ENCODE assay signal across 12 mouse cellular contexts in genomic region chr1:132430818-132431217, GRCm38 (mm10). TPM values are rescaled to one million over a fixed set of nuclear protein-coding genes. Genes with fewer than 3 reads are reported as not detected.
DNase-seq lines count a peak whose midpoint lies in the region; ATAC-seq and TF ChIP-seq lines count a peak whose summit lies in the region.
"Had no signal": no experiment of that assay in that cellular context is flagged by ENCODE, and none has a peak within 500 bp of the region (broad histone marks: within the 10 kb centered on the region; RNA-seq: fewer than 3 reads in every experiment).

No protein-coding gene starts in this region.

- TF ChIP-seq CTCF in midbrain, postnatal 0 days (IDR thresholded peaks at IDR 0.05) = no peak

- H3K36me3 ChIP-seq in midbrain, postnatal 0 days (ENCODE audit: insufficient read depth, low read length) = peaks cover 5% of the 10 kb centered on the region; the same call in 1 of the 2 replicates

- no peaks in the 10 kb centered on the region for H3K9me3 ChIP-seq in midbrain, postnatal 0 days (ENCODE audit: low read length)
- H3K9me3 ChIP-seq: heart, embryonic 15.5 days; limb, embryonic 13.5 days; lung, embryonic 15.5 days had no signal

- 30% methylated on average over 3 of the region's 3 CpGs for WGBS in midbrain, postnatal 0 days

- no peaks in the 10 kb centered on the region for H3K27me3 ChIP-seq in midbrain, postnatal 0 days (ENCODE audit: insufficient read depth, low read length)
- H3K27me3 ChIP-seq: heart, embryonic 15.5 days; limb, embryonic 13.5 days; lung, embryonic 15.5 days had no signal

- H3K4me1 ChIP-seq in midbrain, postnatal 0 days (ENCODE audit: insufficient read depth, low read length) = peaks cover 5% of the 10 kb centered on the region; the same call in 1 of the 2 replicates

- no peak overlapping the region for H3K4me3 ChIP-seq in midbrain, postnatal 0 days (ENCODE audit: low read depth, low read length)
- H3K4me3 ChIP-seq: heart, embryonic 15.5 days; limb, embryonic 13.5 days; lung, embryonic 15.5 days had no signal

- H3K27ac ChIP-seq in midbrain, postnatal 0 days (ENCODE audit: low read depth, low read length) = no peak overlapping the region
- H3K27ac ChIP-seq: heart, embryonic 15.5 days; limb, embryonic 13.5 days; lung, embryonic 15.5 days had no signal

- no peak; the same call in 1 of the 2 replicates for ATAC-seq in midbrain, postnatal 0 days (ENCODE audit: low FRiP score)

- H3K4me2 ChIP-seq in midbrain, postnatal 0 days (ENCODE audit: low read depth, low read length, poor library complexity, severe bottlenecking) = no peak overlapping the region
- H3K4me2 ChIP-seq: heart, embryonic 15.5 days; limb, embryonic 13.5 days; lung, embryonic 15.5 days had no signal

- no peak overlapping the region for H3K9ac ChIP-seq in midbrain, postnatal 0 days (replicated peaks; ENCODE audit: low read length, poor library complexity, severe bottlenecking)
- H3K9ac ChIP-seq: heart, embryonic 15.5 days; limb, embryonic 13.5 days; lung, embryonic 15.5 days had no signal

- DNase-seq in cerebellum, postnatal 10 days = peak; percentile 84 to 85
- DNase-seq in cerebellum, adult 18-20 months = no peak
- peak; percentile 37 for DNase-seq in retina, postnatal 1 day
- no peak for DNase-seq in retina, embryonic 14.5 days (ENCODE audit: low spot score)
- peak; percentile 37 to 62 for DNase-seq in layer of hippocampus, adult 8-10 months (ENCODE audit: low spot score in 2 of 2)
- peak; percentile 78 for DNase-seq in midbrain, postnatal 0 days (ENCODE audit: low spot score)
- DNase-seq in left cerebral cortex, adult 11 months (ENCODE audit: low spot score) = no peak
- DNase-seq in urinary bladder, postnatal 10 days (ENCODE audit: low spot score) = no peak
- DNase-seq: thymus, adult 18-20 months had no signal

RNA-seq across cellular contexts. Expression of gene Dstyk, which starts 13.5 kb away (rescaled TPM):
- total RNA-seq in layer of hippocampus, adult 8-10 months (2022) = 10 to 100 TPM; 41.2 to 53.1 (median 47.5) TPM
- total RNA-seq in midbrain, postnatal 0 days (2014; rRNA removed) = 14.6 and 21.2 TPM in 2 replicates
- 5.4 and 5.6 TPM in 2 replicates for polyA plus RNA-seq in midbrain, postnatal 0 days (2015; fragmentation: Nextera tagmentation; extraction: Ambion mirVana)

RNA-seq across cellular contexts. Expression of gene Tmcc2, which starts 39.7 kb away (rescaled TPM):
- total RNA-seq in layer of hippocampus, adult 8-10 months (2022) = 100 to 1,000 TPM; 201 to 235 (median 218) TPM
- total RNA-seq in midbrain, postnatal 0 days (2014; rRNA removed) = 115 and 152 TPM in 2 replicates
- 35.4 and 36.3 TPM in 2 replicates for polyA plus RNA-seq in midbrain, postnatal 0 days (2015; fragmentation: Nextera tagmentation; extraction: Ambion mirVana)

RNA-seq across cellular contexts. Expression of gene Rbbp5, which starts 46.3 kb away (rescaled TPM):
- 10 to 100 TPM; 57.2 to 73.3 (median 65.9) TPM for total RNA-seq in layer of hippocampus, adult 8-10 months (2022)
- total RNA-seq in midbrain, postnatal 0 days (2014; rRNA removed) = 22.6 and 31.4 TPM in 2 replicates
- 25.5 and 25.8 TPM in 2 replicates for polyA plus RNA-seq in midbrain, postnatal 0 days (2015; fragmentation: Nextera tagmentation; extraction: Ambion mirVana)

Comparison
In these comparisons a context has a peak if more than half of its experiments do, and no peak if none do; other contexts are left out.
1. DNase-seq: peak in cerebellum, postnatal 10 days (2 of 2), retina, postnatal 1 day (single experiment), layer of hippocampus, adult 8-10 months (2 of 2) and midbrain, postnatal 0 days (single experiment); none in cerebellum, adult 18-20 months (0 of 2), retina, embryonic 14.5 days (single experiment), left cerebral cortex, adult 11 months (single experiment) and urinary bladder, postnatal 10 days (single experiment).